ENCODE assay signal across 7 mouse cellular contexts in genomic region chr16:92428197-92428950, GRCm38 (mm10). TPM values are rescaled to one million over a fixed set of nuclear protein-coding genes. Genes with fewer than 3 reads are reported as not detected.
DNase-seq lines count a peak whose midpoint lies in the region; ATAC-seq and TF ChIP-seq lines count a peak whose summit lies in the region.

No protein-coding gene starts in this region.

- no peak for TF ChIP-seq CTCF in embryonic fibroblast, embryonic 13.5 days (IDR thresholded peaks at IDR 0.05; ENCODE audit: borderline replicate concordance, insufficient read depth, low read length)

- no peak overlapping the region for H3K4me3 ChIP-seq in midbrain, embryonic 12.5 days
- H3K4me3 ChIP-seq in midbrain, embryonic 11.5 days (ENCODE audit: low read depth, low read length): no peak overlapping the region
- no peak overlapping the region for H3K4me3 ChIP-seq in embryonic fibroblast, embryonic 13.5 days (ENCODE audit: insufficient read depth, low read length)
- no peak overlapping the region for H3K4me3 ChIP-seq in lung, embryonic 15.5 days

- no peaks in the 10 kb centered on the region for H3K9me3 ChIP-seq in midbrain, embryonic 12.5 days
- no peaks in the 10 kb centered on the region for H3K9me3 ChIP-seq in midbrain, embryonic 11.5 days (ENCODE audit: control insufficient read depth, low read length)
- no peaks in the 10 kb centered on the region for H3K9me3 ChIP-seq in lung, embryonic 15.5 days

- 77% methylated on average over 19 of the region's 19 CpGs for WGBS in midbrain, embryonic 12.5 days
- 81% methylated on average over 19 of the region's 19 CpGs for WGBS in midbrain, embryonic 11.5 days
- WGBS in lung, embryonic 15.5 days: 6% methylated on average over 19 of the region's 19 CpGs

- 0 out of 2 replicates have a peak overlapping the region, but pooled peaks have one; percentile 15 for H3K27ac ChIP-seq in midbrain, embryonic 12.5 days (replicated peaks)
- no peak overlapping the region for H3K27ac ChIP-seq in midbrain, embryonic 11.5 days (ENCODE audit: low read depth, low read length)
- H3K27ac ChIP-seq in embryonic fibroblast, embryonic 13.5 days (ENCODE audit: insufficient read depth, low read length): peak overlapping the region; percentile 46
- H3K27ac ChIP-seq in lung, embryonic 15.5 days: peak overlapping the region; percentile 85

- no peak for DNase-seq in midbrain, embryonic 11.5 days (ENCODE audit: low spot score, missing footprints)
- DNase-seq in heart, postnatal 4 days: peak; percentile 78
- DNase-seq in layer of hippocampus, postnatal 10 days (ENCODE audit: low spot score in 2 of 2): no peak
- DNase-seq in right cerebral cortex, postnatal 36 days (ENCODE audit: low spot score in 2 of 2): no peak

- H3K36me3 ChIP-seq in midbrain, embryonic 12.5 days: no peaks in the 10 kb centered on the region
- no peaks in the 10 kb centered on the region for H3K36me3 ChIP-seq in midbrain, embryonic 11.5 days (ENCODE audit: control insufficient read depth, insufficient read depth, low read length)
- no peaks in the 10 kb centered on the region for H3K36me3 ChIP-seq in lung, embryonic 15.5 days

- TF ChIP-seq POLR2A in embryonic fibroblast, embryonic 13.5 days (IDR thresholded peaks at IDR 0.05; ENCODE audit: low read depth, low read length): no peak

- no peak for ATAC-seq in midbrain, embryonic 12.5 days (ENCODE audit: low FRiP score, low read depth)
- no peak for ATAC-seq in midbrain, embryonic 11.5 days (ENCODE audit: low FRiP score)
- peak; percentile 84; the same call in 1 of the 2 replicates for ATAC-seq in lung, embryonic 15.5 days (ENCODE audit: borderline replicate concordance, extremely low read depth, low FRiP score, low TSS enrichment)

- H3K4me1 ChIP-seq in midbrain, embryonic 12.5 days: peaks cover 34% of the 10 kb centered on the region
- H3K4me1 ChIP-seq in midbrain, embryonic 11.5 days (ENCODE audit: control insufficient read depth, insufficient read depth, low read length): peaks cover 8% of the 10 kb centered on the region
- H3K4me1 ChIP-seq in embryonic fibroblast, embryonic 13.5 days (ENCODE audit: control insufficient read depth, insufficient read depth, low read length): peaks cover 20% of the 10 kb centered on the region; the same call in 1 of the 2 replicates
- H3K4me1 ChIP-seq in lung, embryonic 15.5 days: peaks cover 47% of the 10 kb centered on the region

- H3K4me2 ChIP-seq in midbrain, embryonic 12.5 days (replicated peaks): no peak overlapping the region
- H3K4me2 ChIP-seq in midbrain, embryonic 11.5 days: no peak overlapping the region
- peak overlapping the region; percentile 29 for H3K4me2 ChIP-seq in lung, embryonic 15.5 days

- no peaks in the 10 kb centered on the region for H3K27me3 ChIP-seq in midbrain, embryonic 12.5 days
- H3K27me3 ChIP-seq in midbrain, embryonic 11.5 days (ENCODE audit: control insufficient read depth, insufficient read depth, low read length): no peaks in the 10 kb centered on the region
- no peaks in the 10 kb centered on the region for H3K27me3 ChIP-seq in lung, embryonic 15.5 days

- H3K9ac ChIP-seq in midbrain, embryonic 12.5 days (replicated peaks): no peak overlapping the region
- H3K9ac ChIP-seq in midbrain, embryonic 11.5 days (ENCODE audit: low read length): no peak overlapping the region
- H3K9ac ChIP-seq in lung, embryonic 15.5 days: no peak overlapping the region

RNA-seq across cellular contexts. Expression of gene Rcan1, which starts 42.3 kb away (rescaled TPM):
- polyA plus RNA-seq in midbrain, embryonic 12.5 days (2016; fragmentation: Nextera tagmentation; extraction: Ambion mirVana): 42.1 and 42.8 TPM in 2 replicates
- 38.6 and 40.7 TPM in 2 replicates for polyA plus RNA-seq in midbrain, embryonic 11.5 days (2014; fragmentation: Nextera tagmentation; extraction: Ambion mirVana)
- polyA plus RNA-seq in embryonic fibroblast, embryonic 13.5 days (2011; ENCODE audit: insufficient read length, low read depth, missing spikeins): 25.9 and 35.3 TPM in 2 replicates
- total RNA-seq in heart, postnatal 4 days (2021): 100 to 1,000 TPM; 117 to 127 TPM
- polyA plus RNA-seq in lung, embryonic 15.5 days (2015; fragmentation: Nextera tagmentation; extraction: Ambion mirVana): 47.9 and 51.4 TPM in 2 replicates
- total RNA-seq in layer of hippocampus, postnatal 10 days (2021): 10 to 100 TPM; 40.4 to 43.8 TPM

RNA-seq across cellular contexts. Expression of gene Clic6, which starts 57.2 kb away (rescaled TPM):
- 1.6 and 4.6 TPM in 2 replicates for polyA plus RNA-seq in midbrain, embryonic 12.5 days (2016; fragmentation: Nextera tagmentation; extraction: Ambion mirVana)
- 0.47 and 0.72 TPM in 2 replicates for polyA plus RNA-seq in midbrain, embryonic 11.5 days (2014; fragmentation: Nextera tagmentation; extraction: Ambion mirVana)
- not detected in 2 replicates for polyA plus RNA-seq in embryonic fibroblast, embryonic 13.5 days (2011; ENCODE audit: insufficient read length, low read depth, missing spikeins)
- total RNA-seq in heart, postnatal 4 days (2021): 1 to 10 TPM; 1.0 to 1.8 TPM
- 22.1 and 22.2 TPM in 2 replicates for polyA plus RNA-seq in lung, embryonic 15.5 days (2015; fragmentation: Nextera tagmentation; extraction: Ambion mirVana)
- 1 to 10 TPM in 1 of 2 experiments, under 1 TPM in 1; 0.56 to 5.3 TPM for total RNA-seq in layer of hippocampus, postnatal 10 days (2021)
